Mouse (Mus musculus) ovary, adult 10 weeks (tissue): ENCODE data around the gene Thra. TPM values are rescaled to one million over a fixed set of nuclear protein-coding genes. Genes with fewer than 3 reads are reported as not detected.

Experiments
- polyA plus RNA-seq: library from polyadenylated mRNA; stranded (reverse); fragments of 350-450 nt; fragmentation: Illumina TruSeq; extraction: RNeasy Lipid Tissue Mini Kit (QIAGEN cat#74804); gene quantifications from one replicate; pipeline ENCODE4 v1.2.3, GENCODE M21; 2014

Thra gene
- polyA plus RNA-seq: 8.4 TPM

GRCm38 (mm10) chr11:98740393-98741050 lies at the start of gene Thra:
Gene Thra, plus strand, starts transcription at chr11:98740638.

GRCm38 (mm10) chr11:98701213-98701670 lies 39.2 kb upstream of the Thra start, which contains the start of gene Csf3:
Gene Csf3, plus strand, starts transcription at chr11:98701263.

GRCm38 (mm10) chr11:98729119-98729588 lies 11.3 kb upstream of the Thra start, which contains the start of gene Med24:
Gene Med24, minus strand, starts transcription at chr11:98729435.

GRCm38 (mm10) chr11:98774582-98775347 lies 34.3 kb downstream of the Thra start, which contains the start of gene Nr1d1:
Gene Nr1d1, minus strand, starts transcription at chr11:98775333.

GRCm38 (mm10) chr11:98795015-98795713 lies 54.7 kb downstream of the Thra start, which contains the start of gene Msl1:
Gene Msl1, plus strand, starts transcription at chr11:98795516.

GRCm38 (mm10) chr11:98804605-98805004 lies 64.2 kb downstream of the Thra start, which contains the start of gene Casc3:
Gene Casc3, plus strand, starts transcription at chr11:98804905.

Other genes with a start within 250 kb of the Thra start
- gene Ikzf3, start 194.6 kb upstream of the Thra start, polyA plus RNA-seq: 0.31 TPM
- gene Zpbp2, start 189.5 kb upstream of the Thra start, polyA plus RNA-seq: 0.60 TPM
- 6.9 TPM for gene Ormdl3, start 153.3 kb upstream of the Thra start, polyA plus RNA-seq
- gene Lrrc3c, start 142.3 kb upstream of the Thra start, polyA plus RNA-seq: not detected
- gene Gm12355, start 115.0 kb upstream of the Thra start, polyA plus RNA-seq: 0.80 TPM
- not detected for gene Gsdma3, start 114.3 kb upstream of the Thra start, polyA plus RNA-seq
- gene Gsdma2, start 93.9 kb upstream of the Thra start, polyA plus RNA-seq: not detected
- gene Gsdma, start 76.3 kb upstream of the Thra start, polyA plus RNA-seq: not detected
- 14.8 TPM for gene Psmd3, start 58.1 kb upstream of the Thra start, polyA plus RNA-seq
- not detected for gene Csf3, start 39.4 kb upstream of the Thra start, polyA plus RNA-seq
- gene Med24, start 11.2 kb upstream of the Thra start, polyA plus RNA-seq: 6.5 TPM
- gene Nr1d1, start 34.7 kb downstream of the Thra start, polyA plus RNA-seq: 1.6 TPM
- gene Msl1, start 54.9 kb downstream of the Thra start, polyA plus RNA-seq: 113 TPM
- 24.9 TPM for gene Casc3, start 64.3 kb downstream of the Thra start, polyA plus RNA-seq
- 0.63 TPM for gene Rapgefl1, start 96.1 kb downstream of the Thra start, polyA plus RNA-seq
- 12.0 TPM for gene Wipf2, start 123.0 kb downstream of the Thra start, polyA plus RNA-seq
- gene Cdc6, start 167.2 kb downstream of the Thra start, polyA plus RNA-seq: 6.8 TPM
- gene Rara, start 187.2 kb downstream of the Thra start, polyA plus RNA-seq: 2.4 TPM
- gene Gjd3, start 242.4 kb downstream of the Thra start, polyA plus RNA-seq: not detected